Comparison of ENCODE assay signal across 8 mouse cellular contexts in genomic region chr1:175692246-175692996, GRCm38 (mm10). TPM values are rescaled to one million over a fixed set of nuclear protein-coding genes. Genes with fewer than 3 reads are reported as not detected.
A peak's percentile ranks its signal among the peaks of the same experiment; 100 is the strongest.
DNase-seq lines count a peak whose midpoint lies in the region; ATAC-seq lines count a peak whose summit lies in the region.

TSS of gene Opn3 (minus strand) at chr1:175692776.
TSS of gene Chml (minus strand) at chr1:175692901.

- ATAC-seq in megakaryocyte progenitor cell, adult 5-6 weeks (replicated peaks; ENCODE audit: poor library complexity): peak; percentile 82

- DNase-seq in adipocyte (ENCODE audit: low spot score): peak; percentile 98
- DNase-seq in embryo, embryonic 10 days (ENCODE audit: low spot score): peak; percentile 99
- DNase-seq in gastrocnemius, postnatal 10 days: peak; percentile 97
- peak; percentile 100 for DNase-seq in induced T-regulatory cell, adult 2 months (ENCODE audit: low read depth)
- peak; percentile 97 for DNase-seq in left cerebral cortex, adult 9 months (ENCODE audit: low spot score in 2 of 2)
- peak; percentile 96 for DNase-seq in right cerebral cortex, postnatal 14 days
- DNase-seq in urinary bladder, postnatal 36 days (ENCODE audit: low spot score in 2 of 2): peak; percentile 97 to 99

RNA-seq across cellular contexts. Expression of gene Opn3, which starts in this region (rescaled TPM):
- 10 to 100 TPM in 1 of 2 experiments, 1 to 10 TPM in 1; 8.0 to 10.2 TPM for total RNA-seq in gastrocnemius, postnatal 10 days (2021)
- total RNA-seq in megakaryocyte progenitor cell, adult 5-6 weeks (2015): 0.25 and 0.88 TPM in 2 replicates
- 0.30 and 0.37 TPM in 2 replicates for total RNA-seq in megakaryocyte progenitor cell, adult 5-6 weeks (2017)

RNA-seq across cellular contexts. Expression of gene Chml, which starts in this region (rescaled TPM):
- total RNA-seq in gastrocnemius, postnatal 10 days (2021): 1 to 10 TPM; 4.1 to 5.9 TPM
- 9.6 and 11.8 TPM in 2 replicates for total RNA-seq in megakaryocyte progenitor cell, adult 5-6 weeks (2015)
- total RNA-seq in megakaryocyte progenitor cell, adult 5-6 weeks (2017): 16.4 and 17.1 TPM in 2 replicates

Comparison
In these comparisons a context has a peak if more than half of its experiments do, and no peak if none do; other contexts are left out.
1. Peak in every context shown above with its lines: DNase-seq and ATAC-seq.
2. RNA of gene Opn3 (total RNA-seq): 8.0 to 10.2 TPM in gastrocnemius, postnatal 10 days; 0.25 to 0.88 TPM in megakaryocyte progenitor cell, adult 5-6 weeks; every median in the first group is over 4 times any median in the second.